Mouse (Mus musculus) thymus, adult 2 months (tissue): ENCODE results near the gene Shbg.

Experiments
- CTCF ChIP-seq: fragments of 200-500 bp; IDR thresholded peaks from 2 replicates; pipeline ENCODE4 v1.5.1; 2012; ENCODE audit warnings: mild to moderate bottlenecking, control low read depth, low read length, moderate library complexity, borderline replicate concordance; ENCODE audit not compliant: control insufficient read depth, poor library complexity, insufficient read depth; ENCODE audit errors: extremely low read depth
- POLR2A ChIP-seq: fragments of 200-500 bp; IDR thresholded peaks from 2 replicates; pipeline ENCODE4 v1.6.1; 2012; ENCODE audit warnings: mild to moderate bottlenecking, low read length, control low read depth, moderate library complexity; ENCODE audit not compliant: control insufficient read depth, poor library complexity, insufficient read depth; ENCODE audit errors: extremely low read depth

DNA sequence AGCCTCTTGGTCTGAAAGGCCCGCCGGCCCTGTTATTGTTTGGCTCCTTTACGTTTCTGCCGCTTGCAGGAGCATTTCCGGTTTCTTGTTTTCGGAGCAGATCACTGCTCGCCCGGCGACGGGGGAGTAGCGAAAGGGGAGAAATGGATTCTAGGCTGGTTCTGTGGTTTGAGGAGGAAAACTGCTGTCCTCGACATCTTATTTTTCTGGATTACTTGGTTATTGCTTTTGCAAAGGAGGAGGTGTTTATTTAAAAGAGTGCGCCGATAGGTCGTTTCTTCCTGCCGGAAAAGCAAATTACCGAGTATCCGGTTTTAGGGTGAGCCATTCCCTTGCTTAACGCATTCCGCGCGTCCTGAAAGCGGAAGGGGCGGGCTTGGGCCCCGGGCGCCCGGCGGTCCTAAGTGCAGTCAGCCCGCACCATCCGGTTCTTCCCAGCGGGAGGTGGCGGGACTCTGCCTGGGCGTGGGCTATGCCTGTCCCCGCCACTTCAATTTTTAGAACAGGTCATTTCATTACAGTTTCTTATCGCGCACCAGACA, 36.5 kb downstream of the Shbg start:
- no peak; the same call in 1 of the 2 replicates for TF ChIP-seq CTCF
- 0 out of 2 replicates have a peak, but pooled peaks have one; percentile 43 for TF ChIP-seq POLR2A
